Mouse (Mus musculus) cerebellum, adult 2 months (tissue): ENCODE data around the gene Dnlz. TPM values are rescaled to one million over a fixed set of nuclear protein-coding genes. Genes with fewer than 3 reads are reported as not detected.

Experiments
- DNase-seq, 2 experiments: peaks; one replicate each; pipeline ENCODE4 v3.0.0; 2021
- H3K27ac ChIP-seq: fragments of 200-500 bp; 2 replicates; pipeline ENCODE4 v1.5.1; 2012; ENCODE audit warnings: low read length, control low read depth, inconsistent platforms; ENCODE audit not compliant: insufficient read depth
- H3K27me3 ChIP-seq: fragments of 200-500 bp; 2 replicates; pipeline ENCODE4 v1.6.1; 2012; ENCODE audit warnings: inconsistent platforms, mild to moderate bottlenecking, low read length, moderate library complexity; ENCODE audit not compliant: control insufficient read depth, insufficient read depth
- H3K4me1 ChIP-seq: fragments of 200-500 bp; 2 replicates; pipeline ENCODE4 v1.6.1; 2011; ENCODE audit warnings: low read length; ENCODE audit not compliant: control insufficient read depth, insufficient read depth
- H3K4me3 ChIP-seq: fragments of 200-500 bp; replicated peaks from 2 replicates; pipeline ENCODE3; 2011; ENCODE audit warnings: mild to moderate bottlenecking, low read depth, low read length, control low read depth; ENCODE audit not compliant: insufficient read depth
- CTCF ChIP-seq: fragments of 200-500 bp; IDR thresholded peaks from 2 replicates; pipeline ENCODE4 v1.5.1; 2011; ENCODE audit warnings: low read depth, mild to moderate bottlenecking, control low read depth, low read length, moderate library complexity, borderline replicate concordance; ENCODE audit not compliant: insufficient read depth
- POLR2A ChIP-seq: fragments of 200-500 bp; IDR thresholded peaks from 2 replicates; pipeline ENCODE4 v1.6.1; 2011; ENCODE audit warnings: low read length, control low read depth, borderline replicate concordance; ENCODE audit not compliant: insufficient read depth
- WGBS: fragments of 180-500 bp; shearing (Covaris S2); methylation state at CpG from one replicate; pipeline ENCODE4 v1.1.7; 2018; 5-methylcytosine and 5-hydroxymethylcytosine counted together
- polyA plus RNA-seq: library from polyadenylated mRNA; depleted of rRNA; stranded (reverse); fragments of >200 nt; gene quantifications from 2 replicates; pipeline ENCODE4 v1.2.3, GENCODE M21; 2012

Dnlz gene
- polyA plus RNA-seq, 1 experiment: 34.9 TPM

DNA sequence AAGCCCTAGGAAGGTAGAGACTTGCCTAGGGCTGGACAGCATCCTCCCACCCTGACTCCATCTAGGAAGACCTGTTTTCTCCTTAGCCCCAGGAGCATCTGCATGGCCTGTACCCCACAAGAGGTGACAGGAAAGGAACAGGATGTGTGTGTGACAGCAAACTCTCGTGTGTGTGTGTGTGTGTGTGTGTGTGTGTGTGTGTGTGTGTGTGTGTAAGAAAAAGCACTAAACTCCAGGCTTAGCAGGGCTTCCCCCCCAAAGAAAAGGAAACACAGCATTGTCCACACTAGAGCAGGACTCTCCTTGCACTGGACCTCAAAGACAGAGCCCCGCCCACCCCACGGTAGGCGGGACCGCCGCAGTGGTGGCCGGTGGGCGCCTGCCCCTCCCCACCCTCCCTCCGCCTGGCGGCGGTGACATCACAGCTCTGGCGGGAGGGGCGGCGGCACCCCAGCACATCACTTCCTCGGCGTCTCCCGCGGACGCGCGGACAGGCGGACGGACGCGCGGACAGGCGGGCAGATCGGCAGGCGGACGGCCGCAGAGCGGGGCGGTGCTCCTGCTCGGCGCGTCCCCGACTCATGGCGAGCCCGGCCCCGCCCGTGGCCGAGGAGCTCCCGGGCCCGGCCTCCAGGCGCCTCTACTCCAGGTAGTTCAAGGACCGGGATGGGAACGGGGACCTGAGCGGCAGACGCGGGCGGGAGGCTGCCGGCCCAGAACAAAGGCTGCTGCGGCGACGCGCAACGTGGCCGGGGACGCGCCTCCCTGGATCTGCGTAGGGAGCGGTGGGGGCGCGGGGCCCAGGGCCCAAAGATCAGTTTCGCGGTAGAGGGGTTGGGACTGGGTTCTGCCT, 36.6 kb downstream of the Dnlz start, which contains the start of gene Gpsm1:
Gene Gpsm1 (plus strand): TSS at position 444 of the 853 bp plus-strand sequence.
- TF ChIP-seq CTCF (no peak), POLR2A (peak; percentile 63)
- peaks cover 63% of the 10 kb centered on the region for H3K4me1 ChIP-seq
- peak; percentile 87 for DNase-seq
- no peaks in the 10 kb centered on the region for H3K27me3 ChIP-seq
- peak within 1 kb of the TSS; percentile 78 for H3K4me3 ChIP-seq
- 1% methylated on average over 66 of the region's 66 CpGs for WGBS
- peak within 1 kb of the TSS; percentile 98 for H3K27ac ChIP-seq

GRCm38 (mm10) chr2:26314281-26315071, 37.4 kb downstream of the Dnlz start:
- DNase-seq: peak; percentile 87 to 93
- Histone ChIP-seq H3K27ac (peak overlapping the region; percentile 98), H3K4me3 (peak overlapping the region; percentile 78), H3K4me1 (peaks cover 59% of the 10 kb centered on the region), H3K27me3 (no peaks in the 10 kb centered on the region)
- no peak for TF ChIP-seq CTCF
- peak; percentile 66; the same call in 1 of the 2 replicates for TF ChIP-seq POLR2A
- 6% methylated on average over 13 of the region's 13 CpGs for WGBS

GRCm38 (mm10) chr2:26313394-26313793, 38.5 kb downstream of the Dnlz start:
- H3K27me3 ChIP-seq: no peaks in the 10 kb centered on the region
- peak in 1 of 2 experiments; percentile 31 for DNase-seq
- TF ChIP-seq POLR2A: no peak
- no peak for TF ChIP-seq CTCF
- peak overlapping the region; percentile 98 for H3K27ac ChIP-seq
- 43% methylated on average over 1 of the region's 1 CpGs for WGBS
- peaks cover 49% of the 10 kb centered on the region for H3K4me1 ChIP-seq
- no peak overlapping the region for H3K4me3 ChIP-seq

DNA sequence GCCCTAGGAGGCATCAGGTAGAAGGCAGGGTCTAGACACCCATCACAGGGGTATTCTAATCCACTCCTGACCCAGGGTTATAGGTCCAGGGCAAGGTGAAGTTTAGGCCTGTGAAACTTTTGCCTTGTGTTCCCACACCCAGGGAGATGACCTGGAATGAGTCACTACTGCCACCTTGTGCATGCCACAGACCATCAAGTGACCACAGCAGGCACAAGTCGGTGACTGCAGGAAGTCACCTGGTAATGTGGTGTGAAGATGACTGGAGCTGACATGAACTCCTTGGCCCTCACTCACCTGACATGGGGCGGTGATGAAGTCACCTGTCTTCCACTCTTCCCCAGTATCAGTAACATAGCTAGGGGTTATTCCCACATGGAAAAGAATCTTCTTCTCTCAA, 39.1 kb downstream of the Dnlz start:
- TF ChIP-seq POLR2A (no peak), CTCF (peak; percentile 74; the same call in 1 of the 2 replicates)
- peaks cover 44% of the 10 kb centered on the region for H3K4me1 ChIP-seq
- 39% methylated on average over 2 of the region's 2 CpGs for WGBS
- H3K27me3 ChIP-seq: no peaks in the 10 kb centered on the region
- DNase-seq: peak; percentile 59 to 66
- peak overlapping the region; percentile 21 for H3K27ac ChIP-seq
- no peak overlapping the region for H3K4me3 ChIP-seq

GRCm38 (mm10) chr2:26311936-26312335, 40.0 kb downstream of the Dnlz start:
- Histone ChIP-seq H3K27me3 (no peaks in the 10 kb centered on the region), H3K4me3 (no peak overlapping the region), H3K4me1 (peaks cover 36% of the 10 kb centered on the region), H3K27ac (no peak overlapping the region)
- no peak for DNase-seq
- TF ChIP-seq CTCF: no peak
- no peak for TF ChIP-seq POLR2A
- 53% methylated on average over 5 of the region's 5 CpGs for WGBS

DNA sequence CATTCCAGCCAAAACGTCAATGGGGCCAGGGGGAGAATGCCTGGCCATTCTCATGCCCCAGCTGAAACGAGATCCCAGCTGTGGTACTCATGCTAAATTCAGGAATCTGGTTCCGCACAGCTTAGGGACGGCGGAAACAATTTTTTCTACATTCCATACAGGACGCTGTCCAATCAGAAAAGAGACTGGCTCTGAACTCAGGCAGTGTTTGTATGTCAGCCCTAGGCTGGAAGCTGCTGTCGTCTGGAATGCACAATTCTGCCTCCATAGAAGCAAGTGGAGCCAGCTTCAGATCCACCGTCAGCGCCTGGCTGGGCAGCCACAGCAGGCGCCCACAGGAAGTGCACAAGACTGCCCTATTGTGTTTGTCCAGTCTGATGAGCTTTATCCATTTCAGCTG, 42.2 kb downstream of the Dnlz start:
- no peak overlapping the region for H3K4me3 ChIP-seq
- no peak for DNase-seq
- H3K27ac ChIP-seq: no peak overlapping the region
- 60% methylated on average over 10 of the region's 10 CpGs for WGBS
- H3K4me1 ChIP-seq: peaks cover 31% of the 10 kb centered on the region
- H3K27me3 ChIP-seq: no peaks in the 10 kb centered on the region
- TF ChIP-seq POLR2A: no peak
- TF ChIP-seq CTCF: no peak

- TF ChIP-seq CTCF: no peak
- no peak for TF ChIP-seq POLR2A
- no peak overlapping the region for H3K4me3 ChIP-seq
- H3K27me3 ChIP-seq: no peaks in the 10 kb centered on the region
- H3K27ac ChIP-seq: no peak overlapping the region
- WGBS: 75% methylated on average over 3 of the region's 3 CpGs
- no peak for DNase-seq
- H3K4me1 ChIP-seq: peaks cover 11% of the 10 kb centered on the region; the same call in 1 of the 2 replicates
Observed at GRCm38 (mm10) chr2:26306702-26307101, 45.2 kb downstream of the Dnlz start.

DNA sequence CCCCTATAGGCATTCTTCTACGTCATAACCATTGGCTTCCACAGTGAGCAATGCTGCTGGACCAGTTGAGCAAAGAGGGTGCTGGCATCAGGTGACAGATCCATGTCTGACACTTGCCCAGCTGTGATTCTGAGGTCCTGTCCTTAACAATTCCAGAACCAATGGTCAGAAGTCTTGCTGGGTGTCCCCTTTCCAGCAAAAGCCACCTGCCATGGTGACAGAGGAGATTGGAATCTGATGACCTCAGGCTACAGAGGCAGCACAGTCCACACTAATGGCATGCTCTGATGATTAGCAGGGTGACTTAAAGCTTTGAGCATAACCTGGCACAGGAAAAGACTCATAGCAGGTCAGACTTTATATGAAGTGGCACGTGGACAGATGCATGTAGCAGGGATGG, 46.4 kb downstream of the Dnlz start:
- H3K4me3 ChIP-seq: no peak overlapping the region
- no peak for DNase-seq
- no peaks in the 10 kb centered on the region for H3K27me3 ChIP-seq
- TF ChIP-seq CTCF (no peak), POLR2A (no peak)
- H3K4me1 ChIP-seq: peaks cover 6% of the 10 kb centered on the region; the same call in 1 of the 2 replicates
- no peak overlapping the region for H3K27ac ChIP-seq
- 76% methylated on average over 2 of the region's 2 CpGs for WGBS
